Mouse (Mus musculus) lung, adult 2 months (tissue): ENCODE results near the gene Phf20. TPM values are rescaled to one million over a fixed set of nuclear protein-coding genes. Genes with fewer than 3 reads are reported as not detected.

ENCODE experiments used
- DNase-seq: peaks from one replicate; pipeline ENCODE4 v3.0.0; 2022
- H3K4me1 ChIP-seq: fragments of 200-500 bp; 2 replicates; pipeline ENCODE4 v1.6.1; 2011; ENCODE audit warnings: low read length; ENCODE audit not compliant: control insufficient read depth, insufficient read depth
- H3K4me3 ChIP-seq: fragments of 200-500 bp; replicated peaks from 2 replicates; pipeline ENCODE3; 2011; ENCODE audit warnings: low read depth, mild to moderate bottlenecking, control low read depth, low read length; ENCODE audit errors: extremely low read depth
- CTCF ChIP-seq: fragments of 200-500 bp; IDR thresholded peaks from 2 replicates; pipeline ENCODE4 v1.5.1; 2011; ENCODE audit warnings: mild to moderate bottlenecking, low read length, control low read depth; ENCODE audit not compliant: insufficient read depth
- POLR2A ChIP-seq: fragments of 200-500 bp; IDR thresholded peaks from 2 replicates; pipeline ENCODE4 v1.6.1; 2011; ENCODE audit warnings: low read depth, mild to moderate bottlenecking, control low read depth, low read length, borderline replicate concordance; ENCODE audit errors: extremely low read depth
- WGBS: fragments of 180-500 bp; shearing (Covaris S2); methylation state at CpG from one replicate; pipeline ENCODE4 v1.1.7; 2018; 5-methylcytosine and 5-hydroxymethylcytosine counted together
- polyA plus RNA-seq: library from polyadenylated mRNA; depleted of rRNA; stranded (reverse); fragments of >200 nt; gene quantifications from 2 replicates; pipeline ENCODE4 v1.2.3, GENCODE M21; 2012

Gene Phf20
- polyA plus RNA-seq, 1 experiment = 19.9 TPM

GRCm38 (mm10) chr2:156324116-156324588 lies 127.9 kb downstream of the Phf20 start:
- H3K4me1 ChIP-seq = peaks cover 7% of the 10 kb centered on the region; the same call in 1 of the 2 replicates
- peak; percentile 14 for DNase-seq
- 32% methylated on average over 6 of the region's 6 CpGs for WGBS
- TF ChIP-seq POLR2A = no peak
- H3K4me3 ChIP-seq = no peak overlapping the region

- no peak overlapping the region for H3K4me3 ChIP-seq
- peak; percentile 34 for DNase-seq
- WGBS = 8% methylated on average over 5 of the region's 5 CpGs
- TF ChIP-seq CTCF (no peak), POLR2A (no peak)
- H3K4me1 ChIP-seq = peaks cover 7% of the 10 kb centered on the region; the same call in 1 of the 2 replicates
Observed at GRCm38 (mm10) chr2:156324681-156325080, 128.4 kb downstream of the Phf20 start.

- Histone ChIP-seq H3K4me3 (no peak overlapping the region), H3K4me1 (no peaks in the 10 kb centered on the region)
- 77% methylated on average over 1 of the region's 1 CpGs for WGBS
- no peak for DNase-seq
- no peak for TF ChIP-seq POLR2A
- no peak for TF ChIP-seq CTCF
Observed at GRCm38 (mm10) chr2:156330681-156331080, 134.4 kb downstream of the Phf20 start.

- H3K4me1 ChIP-seq = no peaks in the 10 kb centered on the region
- DNase-seq = no peak
- WGBS = 59% methylated on average over 7 of the region's 7 CpGs
- TF ChIP-seq POLR2A = no peak
- TF ChIP-seq CTCF = no peak
- H3K4me3 ChIP-seq = no peak overlapping the region
Observed at GRCm38 (mm10) chr2:156331446-156331965, 135.2 kb downstream of the Phf20 start.

- H3K4me3 ChIP-seq = no peak overlapping the region
- TF ChIP-seq CTCF = no peak
- no peak for TF ChIP-seq POLR2A
- 76% methylated on average over 4 of the region's 4 CpGs for WGBS
- no peaks in the 10 kb centered on the region for H3K4me1 ChIP-seq
- DNase-seq = no peak
Observed at GRCm38 (mm10) chr2:156340078-156340477, 143.8 kb downstream of the Phf20 start.

GRCm38 (mm10) chr2:156344775-156345532 lies 148.7 kb downstream of the Phf20 start:
- TF ChIP-seq CTCF = no peak
- no peak for TF ChIP-seq POLR2A
- DNase-seq = peak; percentile 16
- H3K4me3 ChIP-seq = no peak overlapping the region
- WGBS = 53% methylated on average over 12 of the region's 12 CpGs
- H3K4me1 ChIP-seq = no peaks in the 10 kb centered on the region

- 80% methylated on average over 4 of the region's 4 CpGs for WGBS
- Histone ChIP-seq H3K4me1 (no peaks in the 10 kb centered on the region), H3K4me3 (no peak overlapping the region)
- TF ChIP-seq CTCF (no peak), POLR2A (no peak)
- DNase-seq = no peak
Observed at GRCm38 (mm10) chr2:156348812-156349211, 152.5 kb downstream of the Phf20 start.

- 77% methylated on average over 4 of the region's 4 CpGs for WGBS
- DNase-seq = no peak
- no peak overlapping the region for H3K4me3 ChIP-seq
- H3K4me1 ChIP-seq = no peaks in the 10 kb centered on the region
- TF ChIP-seq POLR2A (no peak), CTCF (no peak)
Observed at GRCm38 (mm10) chr2:156349286-156349848, 153.1 kb downstream of the Phf20 start.

GRCm38 (mm10) chr2:156351243-156351642 lies 155.0 kb downstream of the Phf20 start:
- DNase-seq = no peak
- Histone ChIP-seq H3K4me1 (no peaks in the 10 kb centered on the region), H3K4me3 (no peak overlapping the region)
- TF ChIP-seq CTCF (no peak), POLR2A (no peak)
- WGBS = 84% methylated on average over 7 of the region's 7 CpGs
